Mouse (Mus musculus) heart, embryonic 10.5 days (tissue): ENCODE measurements around the gene Gm1043. TPM values are rescaled to one million over a fixed set of nuclear protein-coding genes. Genes with fewer than 3 reads are reported as not detected.

Experiments
- DNase-seq: peaks from one replicate; pipeline ENCODE4 v3.0.0-alpha.2; 2017; ENCODE audit warnings: low spot score
- H3K27ac ChIP-seq: fragments of 300-500 bp; sonication (generic); 2 replicates; pipeline ENCODE4 v1.5.1; 2016; ENCODE audit warnings: mild to moderate bottlenecking
- H3K27me3 ChIP-seq: fragments of 300-500 bp; sonication (generic); 2 replicates; pipeline ENCODE4 v1.6.1; 2016; ENCODE audit warnings: mild to moderate bottlenecking; ENCODE audit not compliant: poor library complexity, insufficient read depth, severe bottlenecking
- H3K36me3 ChIP-seq: fragments of 300-500 bp; sonication (generic); 2 replicates; pipeline ENCODE4 v1.6.1; 2016; ENCODE audit warnings: mild to moderate bottlenecking, moderate library complexity
- H3K4me1 ChIP-seq: fragments of 300-500 bp; sonication (generic); 2 replicates; pipeline ENCODE4 v1.6.1; 2016; ENCODE audit warnings: mild to moderate bottlenecking
- H3K4me3 ChIP-seq: fragments of 300-500 bp; sonication (generic); 2 replicates; pipeline ENCODE4 v1.5.1; 2016; ENCODE audit warnings: mild to moderate bottlenecking, moderate library complexity
- H3K9me3 ChIP-seq: fragments of 300-500 bp; sonication (generic); 2 replicates; pipeline ENCODE4 v1.6.1; 2016; ENCODE audit warnings: mild to moderate bottlenecking, moderate library complexity
- WGBS: fragments of 180-500 bp; shearing (Covaris S2); methylation state at CpG from one replicate; pipeline ENCODE4 v1.1.7; 2016; 5-methylcytosine and 5-hydroxymethylcytosine counted together
- polyA plus RNA-seq: library from polyadenylated mRNA; unstranded; fragments of >200 nt; fragmentation: Nextera tagmentation; extraction: Ambion mirVana; gene quantifications from 2 replicates; pipeline ENCODE4 v1.2.1, GENCODE M21; 2016

Gm1043 gene
- polyA plus RNA-seq, result not detected in 2 replicates

- 85% methylated on average over 16 of the region's 16 CpGs for WGBS
- H3K27me3 ChIP-seq, result peaks cover 37% of the 10 kb centered on the region
Observed at GRCm38 (mm10) chr5:37085241-37085640, at the start of gene Gm1043. Gm1043 (plus strand) TSS chr5:37085370.

GRCm38 (mm10) chr5:37035896-37036295 lies 49.3 kb upstream of the Gm1043 start:
- 77% methylated on average over 6 of the region's 6 CpGs for WGBS
- no peaks in the 10 kb centered on the region for H3K9me3 ChIP-seq
- no peaks in the 10 kb centered on the region for H3K36me3 ChIP-seq
- no peak for DNase-seq
- H3K27me3 ChIP-seq, result peaks cover 19% of the 10 kb centered on the region
- no peak overlapping the region for H3K4me3 ChIP-seq
- H3K4me1 ChIP-seq, result peaks cover 4% of the 10 kb centered on the region; the same call in 1 of the 2 replicates
- H3K27ac ChIP-seq, result no peak overlapping the region

More at GRCm38 (mm10) chr5:37085241-37085640, at the start of gene Gm1043:
- no peak within 1 kb of the TSS for H3K4me3 ChIP-seq
- DNase-seq, result no peak
- no peaks in the 10 kb centered on the region for H3K36me3 ChIP-seq
- H3K9me3 ChIP-seq, result no peaks in the 10 kb centered on the region
- no peaks in the 10 kb centered on the region; the same call in 1 of the 2 replicates for H3K4me1 ChIP-seq
- no peak within 1 kb of the TSS for H3K27ac ChIP-seq

- WGBS, result 73% methylated on average over 3 of the region's 3 CpGs
Observed at GRCm38 (mm10) chr5:37036884-37037283, 48.3 kb upstream of the Gm1043 start.

GRCm38 (mm10) chr5:37039908-37040307 lies 45.3 kb upstream of the Gm1043 start:
- Histone ChIP-seq H3K4me1 (peaks cover 10% of the 10 kb centered on the region; the same call in 1 of the 2 replicates), H3K4me3 (no peak overlapping the region), H3K9me3 (no peaks in the 10 kb centered on the region), H3K27ac (no peak overlapping the region), H3K36me3 (no peaks in the 10 kb centered on the region), H3K27me3 (peaks cover 15% of the 10 kb centered on the region; the same call in 1 of the 2 replicates)
- DNase-seq, result no peak
- WGBS, result 78% methylated on average over 6 of the region's 6 CpGs

More at GRCm38 (mm10) chr5:37036884-37037283, 48.3 kb upstream of the Gm1043 start:
- DNase-seq, result no peak
- Histone ChIP-seq H3K9me3 (no peaks in the 10 kb centered on the region), H3K27ac (no peak overlapping the region), H3K36me3 (no peaks in the 10 kb centered on the region), H3K4me3 (no peak overlapping the region), H3K27me3 (peaks cover 19% of the 10 kb centered on the region), H3K4me1 (peaks cover 10% of the 10 kb centered on the region; the same call in 1 of the 2 replicates)

GRCm38 (mm10) chr5:37040711-37041110 lies 44.5 kb upstream of the Gm1043 start:
- H3K36me3 ChIP-seq, result no peaks in the 10 kb centered on the region
- H3K27me3 ChIP-seq, result peaks cover 15% of the 10 kb centered on the region; the same call in 1 of the 2 replicates
- DNase-seq, result no peak
- H3K4me1 ChIP-seq, result peaks cover 10% of the 10 kb centered on the region; the same call in 1 of the 2 replicates
- 0 out of 2 replicates have a peak overlapping the region, but pooled peaks have one; percentile 27 for H3K4me3 ChIP-seq
- no peak overlapping the region for H3K27ac ChIP-seq
- 7% methylated on average over 9 of the region's 9 CpGs for WGBS
- H3K9me3 ChIP-seq, result no peaks in the 10 kb centered on the region

- no peak overlapping the region for H3K27ac ChIP-seq
- no peaks in the 10 kb centered on the region for H3K36me3 ChIP-seq
- no peaks in the 10 kb centered on the region for H3K9me3 ChIP-seq
- DNase-seq, result no peak
- peaks cover 15% of the 10 kb centered on the region; the same call in 1 of the 2 replicates for H3K27me3 ChIP-seq
- peaks cover 10% of the 10 kb centered on the region; the same call in 1 of the 2 replicates for H3K4me1 ChIP-seq
- no peak overlapping the region for H3K4me3 ChIP-seq
- WGBS, result 42% methylated on average over 6 of the region's 6 CpGs
Observed at GRCm38 (mm10) chr5:37041651-37042050, 43.5 kb upstream of the Gm1043 start.

GRCm38 (mm10) chr5:37042934-37043333 lies 42.2 kb upstream of the Gm1043 start:
- no peaks in the 10 kb centered on the region for H3K36me3 ChIP-seq
- DNase-seq, result no peak
- peaks cover 14% of the 10 kb centered on the region; the same call in 1 of the 2 replicates for H3K4me1 ChIP-seq
- 58% methylated on average over 4 of the region's 4 CpGs for WGBS
- H3K27me3 ChIP-seq, result peaks cover 19% of the 10 kb centered on the region; the same call in 1 of the 2 replicates
- H3K9me3 ChIP-seq, result no peaks in the 10 kb centered on the region
- H3K27ac ChIP-seq, result no peak overlapping the region
- no peak overlapping the region for H3K4me3 ChIP-seq

- WGBS, result 68% methylated on average over 2 of the region's 2 CpGs
Observed at GRCm38 (mm10) chr5:37044793-37045192, 40.4 kb upstream of the Gm1043 start.

GRCm38 (mm10) chr5:37045582-37045981 lies 39.6 kb upstream of the Gm1043 start:
- peaks cover 19% of the 10 kb centered on the region; the same call in 1 of the 2 replicates for H3K27me3 ChIP-seq
- H3K27ac ChIP-seq, result no peak overlapping the region
- no peaks in the 10 kb centered on the region for H3K9me3 ChIP-seq
- no peak overlapping the region for H3K4me3 ChIP-seq
- peaks cover 15% of the 10 kb centered on the region for H3K4me1 ChIP-seq
- H3K36me3 ChIP-seq, result no peaks in the 10 kb centered on the region
- 78% methylated on average over 2 of the region's 2 CpGs for WGBS
- DNase-seq, result no peak

More at GRCm38 (mm10) chr5:37044793-37045192, 40.4 kb upstream of the Gm1043 start:
- H3K27me3 ChIP-seq, result peaks cover 19% of the 10 kb centered on the region; the same call in 1 of the 2 replicates
- no peak overlapping the region for H3K27ac ChIP-seq
- no peaks in the 10 kb centered on the region for H3K9me3 ChIP-seq
- no peaks in the 10 kb centered on the region for H3K36me3 ChIP-seq
- H3K4me1 ChIP-seq, result peaks cover 14% of the 10 kb centered on the region; the same call in 1 of the 2 replicates
- no peak overlapping the region for H3K4me3 ChIP-seq
- DNase-seq, result no peak

- no peak for DNase-seq
- no peak overlapping the region for H3K4me3 ChIP-seq
- WGBS, result 33% methylated on average over 5 of the region's 5 CpGs
- H3K4me1 ChIP-seq, result peaks cover 14% of the 10 kb centered on the region
- no peaks in the 10 kb centered on the region for H3K9me3 ChIP-seq
- no peak overlapping the region for H3K27ac ChIP-seq
- no peaks in the 10 kb centered on the region for H3K36me3 ChIP-seq
- H3K27me3 ChIP-seq, result peaks cover 10% of the 10 kb centered on the region; the same call in 1 of the 2 replicates
Observed at GRCm38 (mm10) chr5:37046791-37047190, 38.4 kb upstream of the Gm1043 start.

GRCm38 (mm10) chr5:37047206-37047915 lies 37.8 kb upstream of the Gm1043 start:
- Histone ChIP-seq H3K27ac (no peak overlapping the region), H3K4me1 (peaks cover 14% of the 10 kb centered on the region), H3K36me3 (no peaks in the 10 kb centered on the region), H3K4me3 (no peak overlapping the region), H3K27me3 (peaks cover 4% of the 10 kb centered on the region; the same call in 1 of the 2 replicates), H3K9me3 (no peaks in the 10 kb centered on the region)
- no peak for DNase-seq
- 45% methylated on average over 17 of the region's 17 CpGs for WGBS

- 60% methylated on average over 7 of the region's 7 CpGs for WGBS
- no peaks in the 10 kb centered on the region for H3K9me3 ChIP-seq
- H3K27me3 ChIP-seq, result peaks cover 4% of the 10 kb centered on the region; the same call in 1 of the 2 replicates
- H3K27ac ChIP-seq, result no peak overlapping the region
- H3K4me1 ChIP-seq, result peaks cover 14% of the 10 kb centered on the region
- no peak for DNase-seq
- H3K36me3 ChIP-seq, result no peaks in the 10 kb centered on the region
- no peak overlapping the region for H3K4me3 ChIP-seq
Observed at GRCm38 (mm10) chr5:37047992-37048391, 37.2 kb upstream of the Gm1043 start.

- H3K36me3 ChIP-seq, result no peaks in the 10 kb centered on the region
- peaks cover 4% of the 10 kb centered on the region; the same call in 1 of the 2 replicates for H3K27me3 ChIP-seq
- 86% methylated on average over 2 of the region's 2 CpGs for WGBS
- H3K4me3 ChIP-seq, result no peak overlapping the region
- H3K4me1 ChIP-seq, result peaks cover 14% of the 10 kb centered on the region
- H3K27ac ChIP-seq, result no peak overlapping the region
- H3K9me3 ChIP-seq, result no peaks in the 10 kb centered on the region
- no peak for DNase-seq
Observed at GRCm38 (mm10) chr5:37049111-37049510, 36.1 kb upstream of the Gm1043 start.
